Mouse (Mus musculus) lung, adult 2 months (tissue): Measurements from ENCODE around the gene Dync2li1.

Source experiments
- CTCF ChIP-seq: fragments of 200-500 bp; IDR thresholded peaks from 2 replicates; pipeline ENCODE4 v1.5.1; 2011; ENCODE audit warnings: mild to moderate bottlenecking, low read length, control low read depth; ENCODE audit not compliant: insufficient read depth
- POLR2A ChIP-seq: fragments of 200-500 bp; IDR thresholded peaks from 2 replicates; pipeline ENCODE4 v1.6.1; 2011; ENCODE audit warnings: low read depth, mild to moderate bottlenecking, control low read depth, low read length, borderline replicate concordance; ENCODE audit errors: extremely low read depth

DNA sequence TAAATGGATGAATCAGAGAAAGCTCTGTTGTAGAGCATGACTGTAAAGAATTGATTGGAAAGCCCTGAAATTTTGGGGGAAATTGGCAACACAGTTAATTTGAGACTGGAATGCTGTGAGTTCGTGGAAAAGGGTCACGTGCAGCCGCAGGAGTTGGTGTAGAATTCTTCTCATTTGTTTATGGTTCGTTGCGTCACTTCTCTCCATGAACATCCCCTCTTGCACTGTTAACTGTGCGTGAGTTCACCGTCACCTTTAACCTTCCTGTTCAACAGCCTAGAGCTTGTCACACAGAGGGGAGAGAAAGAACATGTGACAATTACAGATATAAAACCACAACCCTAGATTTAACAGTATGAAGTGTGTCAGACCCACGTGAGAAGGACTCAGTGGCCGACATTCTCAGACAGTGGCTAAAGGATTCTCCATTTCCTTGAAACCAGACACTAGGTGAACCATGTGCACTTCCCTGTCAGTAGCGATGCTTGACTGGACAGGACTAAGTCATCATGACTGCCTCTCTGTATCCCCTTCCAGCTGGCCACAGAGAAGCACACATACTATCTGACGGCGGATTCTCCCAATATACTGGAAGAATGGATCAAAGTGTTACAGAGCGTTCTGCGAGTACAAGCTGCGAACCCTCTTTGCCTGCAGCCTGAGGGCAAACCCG, 49.5 kb upstream of the Dync2li1 start:
- TF ChIP-seq CTCF (no peak), POLR2A (no peak)
